ENCODE assay signal across 30 mouse cellular contexts in the genomic region with DNA sequence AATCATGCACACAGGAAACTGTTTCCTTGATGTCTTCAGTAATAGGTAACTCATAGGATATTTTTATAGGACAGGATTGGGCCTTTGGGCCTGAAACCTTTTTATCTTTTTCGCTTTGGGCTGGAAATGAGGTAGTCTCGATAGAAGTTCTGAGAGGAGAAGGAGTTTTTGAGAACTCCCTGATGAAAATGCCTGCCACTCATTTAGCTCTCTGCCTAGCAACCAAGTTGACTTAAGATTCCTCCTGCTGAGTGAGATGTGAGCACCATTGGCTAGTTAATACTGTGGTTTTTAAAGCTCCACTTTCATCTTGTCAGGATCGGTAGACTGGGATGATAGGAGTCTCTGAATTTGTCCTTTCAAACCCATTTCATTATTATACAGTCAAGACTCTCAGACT.
DNase-seq lines count a peak whose midpoint lies in the region; ATAC-seq and TF ChIP-seq lines count a peak whose summit lies in the region.
"Had no signal": no experiment of that assay in that cellular context is flagged by ENCODE, and none has a peak within 500 bp of the region (broad histone marks: within the 10 kb centered on the region; RNA-seq: fewer than 3 reads in every experiment).

No protein-coding gene starts in this region.

- no peak overlapping the region for H3K4me3 ChIP-seq in midbrain, embryonic 11.5 days (ENCODE audit: low read depth, low read length)
- H3K4me3 ChIP-seq in midbrain, embryonic 15.5 days = no peak overlapping the region
- no peak overlapping the region for H3K4me3 ChIP-seq in midbrain, postnatal 0 days (ENCODE audit: low read depth, low read length)
- H3K4me3 ChIP-seq: embryonic facial prominence, embryonic 10.5 days; embryonic facial prominence, embryonic 13.5 days; forebrain, embryonic 10.5 days; forebrain, embryonic 13.5 days; heart, embryonic 12.5 days; heart, embryonic 15.5 days had no signal

- TF ChIP-seq CTCF in midbrain, postnatal 0 days (IDR thresholded peaks at IDR 0.05) = no peak

- WGBS in midbrain, embryonic 11.5 days = 16% methylated on average over 3 of the region's 3 CpGs
- WGBS in midbrain, embryonic 15.5 days = 19% methylated on average over 3 of the region's 3 CpGs
- WGBS in midbrain, postnatal 0 days = 16% methylated on average over 3 of the region's 3 CpGs

- no peaks in the 10 kb centered on the region for H3K27me3 ChIP-seq in midbrain, embryonic 11.5 days (ENCODE audit: control insufficient read depth, insufficient read depth, low read length)
- H3K27me3 ChIP-seq in midbrain, embryonic 15.5 days (replicated peaks) = no peaks in the 10 kb centered on the region
- no peaks in the 10 kb centered on the region for H3K27me3 ChIP-seq in midbrain, postnatal 0 days (ENCODE audit: insufficient read depth, low read length)
- H3K27me3 ChIP-seq: CH12.LX; embryonic facial prominence, embryonic 13.5 days; forebrain, embryonic 13.5 days; heart, embryonic 12.5 days; heart, embryonic 15.5 days; Patski had no signal

- no peaks in the 10 kb centered on the region for H3K36me3 ChIP-seq in midbrain, embryonic 11.5 days (ENCODE audit: control insufficient read depth, insufficient read depth, low read length)
- no peaks in the 10 kb centered on the region for H3K36me3 ChIP-seq in midbrain, embryonic 15.5 days (replicated peaks)
- no peaks in the 10 kb centered on the region for H3K36me3 ChIP-seq in midbrain, postnatal 0 days (ENCODE audit: insufficient read depth, low read length)
- H3K36me3 ChIP-seq: embryonic facial prominence, embryonic 10.5 days; embryonic facial prominence, embryonic 13.5 days; forebrain, embryonic 10.5 days; G1E; heart, embryonic 12.5 days; heart, embryonic 15.5 days had no signal

- H3K9me3 ChIP-seq in midbrain, embryonic 11.5 days (ENCODE audit: control insufficient read depth, low read length) = no peaks in the 10 kb centered on the region
- no peaks in the 10 kb centered on the region for H3K9me3 ChIP-seq in midbrain, embryonic 15.5 days
- H3K9me3 ChIP-seq in midbrain, postnatal 0 days (ENCODE audit: low read length) = no peaks in the 10 kb centered on the region
- H3K9me3 ChIP-seq: embryonic facial prominence, embryonic 10.5 days; embryonic facial prominence, embryonic 13.5 days; forebrain, embryonic 10.5 days; forebrain, embryonic 13.5 days; heart, embryonic 15.5 days had no signal

- peak; percentile 34 for DNase-seq in embryo, embryonic 10.5 days (ENCODE audit: low spot score)
- no peak for DNase-seq in embryo, embryonic 9.5 days (ENCODE audit: extremely low spot score)
- peak; percentile 84 for DNase-seq in midbrain, embryonic 11.5 days (ENCODE audit: low spot score, missing footprints)
- DNase-seq in midbrain, postnatal 0 days (ENCODE audit: low spot score) = peak; percentile 22
- DNase-seq: adrenal gland, postnatal 10 days; adrenal gland, postnatal 36 days; B cell, adult 2 months; cerebellum, adult 11 months; cerebellum, adult 2 months; cerebellum, adult 9-11 months; cerebellum, postnatal 25 days; gastrocnemius, postnatal 25 days; heart, adult 18-20 months; heart, postnatal 10 days; heart, postnatal 4 days had no signal

- H3K27ac ChIP-seq in midbrain, embryonic 11.5 days (ENCODE audit: low read depth, low read length) = no peak overlapping the region
- H3K27ac ChIP-seq in midbrain, embryonic 15.5 days = no peak overlapping the region
- H3K27ac ChIP-seq in midbrain, postnatal 0 days (ENCODE audit: low read depth, low read length) = no peak overlapping the region
- H3K27ac ChIP-seq: embryonic facial prominence, embryonic 10.5 days; embryonic facial prominence, embryonic 13.5 days; forebrain, embryonic 10.5 days; forebrain, embryonic 13.5 days; heart, embryonic 15.5 days; hindbrain, embryonic 14.5 days; hindbrain, postnatal 0 days had no signal

- no peak overlapping the region for H3K9ac ChIP-seq in midbrain, embryonic 11.5 days (ENCODE audit: low read length)
- H3K9ac ChIP-seq in midbrain, embryonic 15.5 days = no peak overlapping the region
- H3K9ac ChIP-seq in midbrain, postnatal 0 days (replicated peaks; ENCODE audit: low read length, poor library complexity, severe bottlenecking) = no peak overlapping the region
- H3K9ac ChIP-seq: embryonic facial prominence, embryonic 13.5 days; forebrain, embryonic 13.5 days; heart, embryonic 12.5 days; heart, embryonic 15.5 days; hindbrain, embryonic 14.5 days had no signal

- peak; percentile 40; the same call in 1 of the 2 replicates for ATAC-seq in midbrain, embryonic 11.5 days (ENCODE audit: low FRiP score)
- no peak for ATAC-seq in midbrain, embryonic 15.5 days (replicated peaks)
- no peak for ATAC-seq in midbrain, postnatal 0 days (ENCODE audit: low FRiP score)
- no peak for ATAC-seq in erythroblast, adult 5-6 weeks (replicated peaks; ENCODE audit: low FRiP score, poor library complexity, severe bottlenecking)
- ATAC-seq: forebrain, embryonic 13.5 days; hindbrain, postnatal 0 days; inflammation-experienced regulatory T-cells, adult 6 months; intestine, embryonic 16.5 days; Patski had no signal

- H3K4me1 ChIP-seq in midbrain, embryonic 11.5 days (ENCODE audit: control insufficient read depth, insufficient read depth, low read length) = 0 out of 2 replicates have a peak, but pooled peaks cover 12% of the 10 kb centered on the region
- H3K4me1 ChIP-seq in midbrain, embryonic 15.5 days = peaks cover 28% of the 10 kb centered on the region
- 0 out of 2 replicates have a peak, but pooled peaks cover 4% of the 10 kb centered on the region for H3K4me1 ChIP-seq in midbrain, postnatal 0 days (ENCODE audit: insufficient read depth, low read length)
- H3K4me1 ChIP-seq: embryonic facial prominence, embryonic 10.5 days had no signal

- H3K4me2 ChIP-seq in midbrain, embryonic 11.5 days = no peak overlapping the region
- H3K4me2 ChIP-seq in midbrain, embryonic 15.5 days = no peak overlapping the region
- no peak overlapping the region for H3K4me2 ChIP-seq in midbrain, postnatal 0 days (ENCODE audit: low read depth, low read length, poor library complexity, severe bottlenecking)
- H3K4me2 ChIP-seq: embryonic facial prominence, embryonic 13.5 days; forebrain, embryonic 13.5 days; heart, embryonic 12.5 days; heart, embryonic 15.5 days; hindbrain, embryonic 14.5 days had no signal
